In the genomic region with DNA sequence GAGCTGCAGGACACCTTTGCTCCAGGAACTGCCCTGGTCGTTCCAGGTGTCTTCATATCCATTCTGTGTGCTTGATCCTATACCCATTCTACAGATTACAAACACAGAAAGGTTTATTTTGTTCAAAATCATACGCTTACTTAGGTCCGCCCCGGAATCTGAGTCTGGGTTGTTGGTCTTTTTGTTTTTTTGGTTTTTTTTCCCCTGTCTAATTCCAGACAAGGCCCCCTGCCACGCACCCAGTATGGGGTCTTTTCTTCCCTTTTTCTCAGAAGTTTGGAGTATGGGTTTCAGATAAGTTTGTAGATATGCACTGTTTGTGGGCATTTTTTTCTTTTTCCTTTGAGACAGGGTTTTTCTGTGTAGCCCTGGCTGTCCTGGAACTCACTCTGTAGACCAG, we compare ENCODE assay signal across 8 mouse cellular contexts. TPM values are rescaled to one million over a fixed set of nuclear protein-coding genes. Genes with fewer than 3 reads are reported as not detected.
DNase-seq lines count a peak whose midpoint lies in the region; ATAC-seq and TF ChIP-seq lines count a peak whose summit lies in the region.

No protein-coding gene starts in this region.

- H3K4me3 ChIP-seq in lung, adult 2 months (replicated peaks; ENCODE audit: extremely low read depth, low read depth, low read length): peak overlapping the region; percentile 84
- peak overlapping the region; percentile 62 for H3K4me3 ChIP-seq in embryonic facial prominence, embryonic 14.5 days (ENCODE audit: low read depth, low read length)
- H3K4me3 ChIP-seq in intestine, embryonic 15.5 days (replicated peaks): peak overlapping the region; percentile 82
- H3K4me3 ChIP-seq in neural tube, embryonic 13.5 days: peak overlapping the region; percentile 73

- H3K4me2 ChIP-seq in embryonic facial prominence, embryonic 14.5 days (ENCODE audit: low read depth, low read length): peak overlapping the region; percentile 75
- peak overlapping the region; percentile 76 for H3K4me2 ChIP-seq in intestine, embryonic 15.5 days (replicated peaks)
- peak overlapping the region; percentile 67 for H3K4me2 ChIP-seq in neural tube, embryonic 13.5 days

- peak overlapping the region; percentile 73 for H3K9ac ChIP-seq in embryonic facial prominence, embryonic 14.5 days (ENCODE audit: low read depth, low read length)
- H3K9ac ChIP-seq in intestine, embryonic 15.5 days: peak overlapping the region; percentile 89
- peak overlapping the region; percentile 81 for H3K9ac ChIP-seq in neural tube, embryonic 13.5 days

- no peaks in the 10 kb centered on the region for H3K27me3 ChIP-seq in embryonic facial prominence, embryonic 14.5 days (replicated peaks; ENCODE audit: control insufficient read depth, insufficient read depth, low read length)
- no peaks in the 10 kb centered on the region for H3K27me3 ChIP-seq in intestine, embryonic 15.5 days (replicated peaks)
- H3K27me3 ChIP-seq in neural tube, embryonic 13.5 days: no peaks in the 10 kb centered on the region

- no peak for TF ChIP-seq POLR2A in lung, adult 2 months (IDR thresholded peaks at IDR 0.05; ENCODE audit: borderline replicate concordance, extremely low read depth, low read depth, low read length)

- TF ChIP-seq CTCF in lung, adult 2 months (IDR thresholded peaks at IDR 0.05; ENCODE audit: insufficient read depth, low read length): no peak

- H3K36me3 ChIP-seq in embryonic facial prominence, embryonic 14.5 days (ENCODE audit: control insufficient read depth, insufficient read depth, low read length): peaks cover 29% of the 10 kb centered on the region
- 0 out of 2 replicates have a peak, but pooled peaks cover 4% of the 10 kb centered on the region for H3K36me3 ChIP-seq in intestine, embryonic 15.5 days
- peaks cover 35% of the 10 kb centered on the region for H3K36me3 ChIP-seq in neural tube, embryonic 13.5 days

- H3K27ac ChIP-seq in embryonic facial prominence, embryonic 14.5 days (replicated peaks; ENCODE audit: low read depth, low read length): peak overlapping the region; percentile 79; the same call in 1 of the 2 replicates
- peak overlapping the region; percentile 88 for H3K27ac ChIP-seq in intestine, embryonic 15.5 days
- peak overlapping the region; percentile 87 for H3K27ac ChIP-seq in neural tube, embryonic 13.5 days (replicated peaks)

- no peak for DNase-seq in lung, adult 2 months
- no peak for DNase-seq in lung, postnatal 10 days
- DNase-seq in embryonic facial prominence, embryonic 14.5 days (ENCODE audit: low spot score): no peak
- no peak for DNase-seq in adipocyte (ENCODE audit: low spot score)
- DNase-seq in cerebellum, adult 9-10 months: no peak

- no peaks in the 10 kb centered on the region for H3K9me3 ChIP-seq in embryonic facial prominence, embryonic 14.5 days (ENCODE audit: control insufficient read depth, low read length)
- H3K9me3 ChIP-seq in intestine, embryonic 15.5 days: no peaks in the 10 kb centered on the region
- H3K9me3 ChIP-seq in neural tube, embryonic 13.5 days: no peaks in the 10 kb centered on the region

- WGBS in lung, adult 2 months: 4% methylated on average over 5 of the region's 5 CpGs
- 6% methylated on average over 5 of the region's 5 CpGs for WGBS in embryonic facial prominence, embryonic 14.5 days
- WGBS in intestine, embryonic 15.5 days: 7% methylated on average over 5 of the region's 5 CpGs
- WGBS in neural tube, embryonic 13.5 days: 8% methylated on average over 5 of the region's 5 CpGs

- no peak for ATAC-seq in embryonic facial prominence, embryonic 14.5 days (ENCODE audit: low read depth)
- no peak for ATAC-seq in intestine, embryonic 15.5 days
- no peak for ATAC-seq in neural tube, embryonic 13.5 days (ENCODE audit: low read depth)
- no peak for ATAC-seq in CD4-positive, CD25-positive, alpha-beta regulatory T cell, adult 4 months

- no peaks in the 10 kb centered on the region; the same call in 1 of the 2 replicates for H3K4me1 ChIP-seq in lung, adult 2 months (ENCODE audit: control insufficient read depth, insufficient read depth, low read length)
- H3K4me1 ChIP-seq in embryonic facial prominence, embryonic 14.5 days (ENCODE audit: control insufficient read depth, insufficient read depth, low read length): 0 out of 2 replicates have a peak, but pooled peaks cover 3% of the 10 kb centered on the region
- peaks cover 3% of the 10 kb centered on the region for H3K4me1 ChIP-seq in intestine, embryonic 15.5 days (replicated peaks)
- H3K4me1 ChIP-seq in neural tube, embryonic 13.5 days (replicated peaks): peaks cover 28% of the 10 kb centered on the region

RNA-seq across cellular contexts. Expression of a gene that starts 0.7 kb away (rescaled TPM):
- 18.9 and 22.5 TPM in 2 replicates for polyA plus RNA-seq in lung, adult 2 months (2012; rRNA removed)
- 73.9 and 77.3 TPM in 2 replicates for polyA plus RNA-seq in embryonic facial prominence, embryonic 14.5 days (2014; fragmentation: Nextera tagmentation; extraction: Ambion mirVana)
- polyA plus RNA-seq in intestine, embryonic 15.5 days (2015; fragmentation: Nextera tagmentation; extraction: Ambion mirVana): 44.0 and 48.0 TPM in 2 replicates
- 135 and 142 TPM in 2 replicates for polyA plus RNA-seq in neural tube, embryonic 13.5 days (2015; fragmentation: Nextera tagmentation; extraction: Ambion mirVana)
- 1 to 10 TPM; 6.9 to 7.4 TPM for polyA plus RNA-seq in CD4-positive, CD25-positive, alpha-beta regulatory T cell, adult 4 months (2017; shearing (Covaris generic))

RNA-seq across cellular contexts. Expression of a gene that starts 1.2 kb away (rescaled TPM):
- 42.4 and 57.6 TPM in 2 replicates for polyA plus RNA-seq in lung, adult 2 months (2012; rRNA removed)
- 62.1 and 64.7 TPM in 2 replicates for polyA plus RNA-seq in embryonic facial prominence, embryonic 14.5 days (2014; fragmentation: Nextera tagmentation; extraction: Ambion mirVana)
- 62.9 and 67.2 TPM in 2 replicates for polyA plus RNA-seq in intestine, embryonic 15.5 days (2015; fragmentation: Nextera tagmentation; extraction: Ambion mirVana)
- 46.9 and 53.6 TPM in 2 replicates for polyA plus RNA-seq in neural tube, embryonic 13.5 days (2015; fragmentation: Nextera tagmentation; extraction: Ambion mirVana)
- polyA plus RNA-seq in CD4-positive, CD25-positive, alpha-beta regulatory T cell, adult 4 months (2017; shearing (Covaris generic)): 10 to 100 TPM; 56.9 to 67.7 TPM

RNA-seq across cellular contexts. Expression of a gene that starts 18.7 kb away (rescaled TPM):
- 29.8 and 58.1 TPM in 2 replicates for polyA plus RNA-seq in lung, adult 2 months (2012; rRNA removed)
- polyA plus RNA-seq in embryonic facial prominence, embryonic 14.5 days (2014; fragmentation: Nextera tagmentation; extraction: Ambion mirVana): 211 and 218 TPM in 2 replicates
- 268 and 278 TPM in 2 replicates for polyA plus RNA-seq in intestine, embryonic 15.5 days (2015; fragmentation: Nextera tagmentation; extraction: Ambion mirVana)
- polyA plus RNA-seq in neural tube, embryonic 13.5 days (2015; fragmentation: Nextera tagmentation; extraction: Ambion mirVana): 307 and 327 TPM in 2 replicates
- polyA plus RNA-seq in CD4-positive, CD25-positive, alpha-beta regulatory T cell, adult 4 months (2017; shearing (Covaris generic)): 100 to 1,000 TPM; 193 to 203 TPM

RNA-seq across cellular contexts. Expression of a gene that starts 18.8 kb away (rescaled TPM):
- 114 and 144 TPM in 2 replicates for polyA plus RNA-seq in lung, adult 2 months (2012; rRNA removed)
- polyA plus RNA-seq in embryonic facial prominence, embryonic 14.5 days (2014; fragmentation: Nextera tagmentation; extraction: Ambion mirVana): 50.3 and 51.8 TPM in 2 replicates
- 128 and 138 TPM in 2 replicates for polyA plus RNA-seq in intestine, embryonic 15.5 days (2015; fragmentation: Nextera tagmentation; extraction: Ambion mirVana)
- 163 and 169 TPM in 2 replicates for polyA plus RNA-seq in neural tube, embryonic 13.5 days (2015; fragmentation: Nextera tagmentation; extraction: Ambion mirVana)
- 100 to 1,000 TPM; 394 to 533 TPM for polyA plus RNA-seq in CD4-positive, CD25-positive, alpha-beta regulatory T cell, adult 4 months (2017; shearing (Covaris generic))

RNA-seq across cellular contexts. Expression of a gene that starts 18.8 kb away (rescaled TPM):
- 2.6 and 2.9 TPM in 2 replicates for polyA plus RNA-seq in lung, adult 2 months (2012; rRNA removed)
- 8.0 and 9.8 TPM in 2 replicates for polyA plus RNA-seq in embryonic facial prominence, embryonic 14.5 days (2014; fragmentation: Nextera tagmentation; extraction: Ambion mirVana)
- 8.6 and 9.2 TPM in 2 replicates for polyA plus RNA-seq in intestine, embryonic 15.5 days (2015; fragmentation: Nextera tagmentation; extraction: Ambion mirVana)
- 18.5 and 18.9 TPM in 2 replicates for polyA plus RNA-seq in neural tube, embryonic 13.5 days (2015; fragmentation: Nextera tagmentation; extraction: Ambion mirVana)
- 10 to 100 TPM; 13.6 to 17.0 TPM for polyA plus RNA-seq in CD4-positive, CD25-positive, alpha-beta regulatory T cell, adult 4 months (2017; shearing (Covaris generic))
